Mouse (Mus musculus): ENCODE results near the gene Cacna1e. TPM values are rescaled to one million over a fixed set of nuclear protein-coding genes. Genes with fewer than 3 reads are reported as not detected.
A peak's percentile ranks its signal among the peaks of the same experiment; 100 is the strongest.

Gene Cacna1e
- total and polyA plus RNA-seq, 3 experiments: 0.60 to 8.5 (median 2.5) TPM

- DNase-seq (ENCODE audit: extremely low read depth): peak; percentile 18
- H3K9me3 ChIP-seq (replicated peaks; ENCODE audit: low read length): no peaks in the 10 kb centered on the region
- H3K27me3 ChIP-seq (replicated peaks): no peaks in the 10 kb centered on the region
- H3K4me3 ChIP-seq (replicated peaks in 1 of 3; ENCODE audit: low read depth in 2 of 3, low read length in 2 of 3, poor library complexity in 1 of 3): no peak overlapping the region
- H3K27ac ChIP-seq (ENCODE audit: insufficient read depth, low read depth): no peak overlapping the region
- peaks cover 5 to 55% of the 10 kb centered on the region in 2 experiments for H3K36me3 ChIP-seq (replicated peaks in 1 of 2; ENCODE audit: control insufficient read depth in 1 of 2, insufficient read depth in 1 of 2, low read length in 1 of 2)
- no peak overlapping the region for H3K4me2 ChIP-seq (ENCODE audit: insufficient read depth, low read depth, poor library complexity, severe bottlenecking)
- H3K9ac ChIP-seq (ENCODE audit: insufficient read depth, low read depth): no peak overlapping the region
- TF ChIP-seq ZKSCAN1 (IDR thresholded peaks at IDR 0.05; ENCODE audit: borderline replicate concordance, low read depth, low read length) (no peak), ELF1 (IDR thresholded peaks at IDR 0.05; ENCODE audit: low read depth, low read length) (no peak), UBTF (IDR thresholded peaks at IDR 0.05; ENCODE audit: low read depth, low read length) (no peak), RCOR1 (conservative IDR thresholded peaks at IDR 0.05; ENCODE audit: low read depth, low read length) (no peak), NELFE (IDR thresholded peaks at IDR 0.05; ENCODE audit: low read depth, low read length) (no peak), ETS1 (conservative IDR thresholded peaks at IDR 0.05; ENCODE audit: low read depth, low read length) (no peak), GABPA (IDR thresholded peaks at IDR 0.05; ENCODE audit: insufficient replicate concordance, low read depth, low read length) (no peak), NRF1 (IDR thresholded peaks at IDR 0.05; ENCODE audit: low read depth, low read length) (no peak), CTCF (conservative IDR thresholded peaks at IDR 0.05 in 1 of 2, IDR thresholded peaks at IDR 0.05 in 1 of 2; ENCODE audit: low read depth in 2 of 2, low read length in 2 of 2) (no peak), MYC (IDR thresholded peaks at IDR 0.05; ENCODE audit: low read depth, low read length) (no peak), POLR2A (IDR thresholded peaks at IDR 0.05; ENCODE audit: low read depth, low read length) (no peak), KAT2A (IDR thresholded peaks at IDR 0.05; ENCODE audit: insufficient replicate concordance, low read length) (no peak), MAX (IDR thresholded peaks at IDR 0.05; ENCODE audit: low read length) (no peak), USF2 (conservative IDR thresholded peaks at IDR 0.05; ENCODE audit: low read depth, low read length) (no peak), ZNF384 (IDR thresholded peaks at IDR 0.05; ENCODE audit: low read depth, low read length) (no peak)
- H3K4me1 ChIP-seq (ENCODE audit: control insufficient read depth in 1 of 2, insufficient read depth in 2 of 2): peaks cover 12 to 23% of the 10 kb centered on the region in 2 experiments
- dilution Hi-C loops (cut with MboI; ENCODE audit: extremely low pct_ligation_motif_present, extremely low pct_unique_long_range_greater_than_20kb, low sequenced_read_pairs) (no loop called here), in situ Hi-C loops (cut with MboI; ENCODE audit: low pct_ligation_motif_present, low pct_unique_long_range_greater_than_20kb, low sequenced_read_pairs) (no loop called here)
- no peaks in the 10 kb centered on the region for H3K79me2 ChIP-seq (replicated peaks; ENCODE audit: control insufficient read depth, extremely low read depth, insufficient read depth, poor library complexity, severe bottlenecking)
Observed at GRCm38 (mm10) chr1:154474156-154474555, 410.1 kb downstream of the Cacna1e start.

- H3K79me2 ChIP-seq (replicated peaks; ENCODE audit: control insufficient read depth, extremely low read depth, insufficient read depth, poor library complexity, severe bottlenecking): no peaks in the 10 kb centered on the region
- H3K36me3 ChIP-seq (replicated peaks in 1 of 2; ENCODE audit: control insufficient read depth in 1 of 2, insufficient read depth in 1 of 2, low read length in 1 of 2): peaks cover 5 to 62% of the 10 kb centered on the region in 2 experiments
- DNase-seq (ENCODE audit: extremely low read depth): no peak
- no peak overlapping the region for H3K4me2 ChIP-seq (ENCODE audit: insufficient read depth, low read depth, poor library complexity, severe bottlenecking)
- H3K27me3 ChIP-seq (replicated peaks): no peaks in the 10 kb centered on the region
- dilution Hi-C loops (cut with MboI; ENCODE audit: extremely low pct_ligation_motif_present, extremely low pct_unique_long_range_greater_than_20kb, low sequenced_read_pairs): no loop called here
- H3K27ac ChIP-seq (ENCODE audit: insufficient read depth, low read depth): no peak overlapping the region
- no peak overlapping the region for H3K4me3 ChIP-seq (replicated peaks in 1 of 3; ENCODE audit: low read depth in 2 of 3, low read length in 2 of 3, poor library complexity in 1 of 3)
- in situ Hi-C loops (cut with MboI; ENCODE audit: low pct_ligation_motif_present, low pct_unique_long_range_greater_than_20kb, low sequenced_read_pairs): no loop called here
- TF ChIP-seq MAZ (IDR thresholded peaks at IDR 0.05; ENCODE audit: low read depth, low read length) (no peak), USF2 (conservative IDR thresholded peaks at IDR 0.05; ENCODE audit: low read depth, low read length) (no peak), IRF4 (IDR thresholded peaks at IDR 0.05; ENCODE audit: low read depth, low read length) (no peak), ZNF384 (IDR thresholded peaks at IDR 0.05; ENCODE audit: low read depth, low read length) (no peak), NRF1 (IDR thresholded peaks at IDR 0.05; ENCODE audit: low read depth, low read length) (no peak), USF1 (IDR thresholded peaks at IDR 0.05; ENCODE audit: low read depth, low read length) (no peak), POLR2AphosphoS2 (IDR thresholded peaks at IDR 0.05; ENCODE audit: low read depth, low read length) (no peak), ELF1 (IDR thresholded peaks at IDR 0.05; ENCODE audit: low read depth, low read length) (no peak), SMC3 (IDR thresholded peaks at IDR 0.05; ENCODE audit: low read depth, low read length) (no peak)
- no peaks in the 10 kb centered on the region for H3K4me1 ChIP-seq (ENCODE audit: control insufficient read depth in 1 of 2, insufficient read depth in 2 of 2)
- H3K9ac ChIP-seq (ENCODE audit: insufficient read depth, low read depth): no peak overlapping the region
- no peaks in the 10 kb centered on the region for H3K9me3 ChIP-seq (replicated peaks; ENCODE audit: low read length)
Observed at GRCm38 (mm10) chr1:154467265-154467664, 417.0 kb downstream of the Cacna1e start.
